Mouse (Mus musculus): ENCODE results near the gene Rgs7. TPM values are rescaled to one million over a fixed set of nuclear protein-coding genes. Genes with fewer than 3 reads are reported as not detected.

Rgs7 gene
- polyA plus RNA-seq, 1 experiment, result 0.54 TPM

DNA sequence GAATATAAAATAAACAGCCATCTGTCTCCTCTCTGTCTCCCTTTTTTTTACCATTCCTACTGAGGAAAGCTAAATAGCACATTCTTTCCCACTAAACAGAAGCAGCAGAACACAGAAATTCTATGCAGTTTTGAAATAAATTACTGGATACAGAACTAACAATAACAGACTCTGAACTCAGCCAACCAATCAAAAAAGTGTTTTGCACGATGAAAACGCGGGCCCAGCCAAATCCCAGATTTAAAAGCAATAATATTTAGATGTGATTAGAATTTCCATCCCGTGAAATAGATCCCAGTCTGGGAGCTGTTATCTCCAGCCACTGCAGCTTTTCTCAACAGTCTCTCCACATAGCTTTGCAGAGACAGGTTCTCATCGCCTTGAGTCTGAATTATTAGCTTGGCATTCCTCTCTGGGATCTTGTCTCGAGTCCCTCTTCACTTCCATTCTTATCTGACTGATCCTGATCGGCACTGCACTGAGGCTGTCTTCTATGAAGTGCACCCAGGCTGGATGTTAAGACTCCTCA lies 466.5 kb downstream of the Rgs7 start:
- no peak overlapping the region for H3K27ac ChIP-seq (ENCODE audit: control insufficient read depth, insufficient read depth, low read length)
- no peaks in the 10 kb centered on the region for H3K27me3 ChIP-seq (ENCODE audit: control insufficient read depth, insufficient read depth, low read length)
- TF ChIP-seq POLR2A (IDR thresholded peaks at IDR 0.05; ENCODE audit: control insufficient read depth, extremely low read depth, insufficient read depth, low read length, poor library complexity), result no peak
- TF ChIP-seq CTCF (IDR thresholded peaks at IDR 0.05; ENCODE audit: borderline replicate concordance, control insufficient read depth, extremely low read depth, insufficient read depth, low read length, poor library complexity), result no peak
- no peak for DNase-seq
- no peak overlapping the region for H3K4me3 ChIP-seq (ENCODE audit: control insufficient read depth, insufficient read depth, low read length)
- 83% methylated on average over 7 of the region's 7 CpGs for WGBS
- no peaks in the 10 kb centered on the region for H3K36me3 ChIP-seq (ENCODE audit: control insufficient read depth, insufficient read depth, low read length)
- no peaks in the 10 kb centered on the region for H3K4me1 ChIP-seq (replicated peaks; ENCODE audit: control insufficient read depth, insufficient read depth, low read length)

DNA sequence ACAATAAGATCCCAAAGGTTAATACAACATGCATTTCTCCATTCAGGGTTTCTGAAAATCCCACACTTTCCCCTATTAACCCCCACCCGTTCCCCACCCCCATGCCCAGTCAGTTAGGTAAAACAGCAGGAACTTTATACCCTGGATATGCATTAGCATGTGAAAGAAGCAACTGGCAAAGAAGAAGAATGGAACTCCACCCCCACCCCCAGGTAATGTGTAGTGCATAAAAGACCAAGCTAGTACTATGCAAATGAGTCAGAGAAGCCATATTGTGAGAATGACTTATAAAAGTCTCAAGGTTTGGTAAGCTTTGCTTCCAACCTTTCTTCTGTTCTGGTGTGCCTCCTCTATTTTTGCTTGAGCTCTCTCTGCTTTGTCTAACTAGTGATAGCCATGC lies 468.2 kb downstream of the Rgs7 start:
- DNase-seq, result no peak
- no peaks in the 10 kb centered on the region for H3K36me3 ChIP-seq (ENCODE audit: control insufficient read depth, insufficient read depth, low read length)
- TF ChIP-seq CTCF (IDR thresholded peaks at IDR 0.05; ENCODE audit: borderline replicate concordance, control insufficient read depth, extremely low read depth, insufficient read depth, low read length, poor library complexity), result no peak
- TF ChIP-seq POLR2A (IDR thresholded peaks at IDR 0.05; ENCODE audit: control insufficient read depth, extremely low read depth, insufficient read depth, low read length, poor library complexity), result no peak
- H3K4me3 ChIP-seq (ENCODE audit: control insufficient read depth, insufficient read depth, low read length), result no peak overlapping the region
- H3K4me1 ChIP-seq (replicated peaks; ENCODE audit: control insufficient read depth, insufficient read depth, low read length), result no peaks in the 10 kb centered on the region
- WGBS, result 79% methylated on average over 1 of the region's 1 CpGs
- H3K27ac ChIP-seq (ENCODE audit: control insufficient read depth, insufficient read depth, low read length), result no peak overlapping the region
- H3K27me3 ChIP-seq (ENCODE audit: control insufficient read depth, insufficient read depth, low read length), result no peaks in the 10 kb centered on the region

Other genes starting within 250 kb of the Rgs7 start
- 3.0 and 3.3 TPM in 2 replicates for gene Kmo, start 127.9 kb upstream of the Rgs7 start, polyA plus RNA-seq (2012; rRNA removed)
- gene Fh1, start 133.1 kb upstream of the Rgs7 start, polyA plus RNA-seq (2012; rRNA removed), result 26.0 and 32.4 TPM in 2 replicates
- 5.3 and 8.2 TPM in 2 replicates for gene Opn3, start 200.3 kb upstream of the Rgs7 start, polyA plus RNA-seq (2012; rRNA removed)
- gene Chml, start 200.4 kb upstream of the Rgs7 start, polyA plus RNA-seq (2012; rRNA removed), result 18.3 and 45.7 TPM in 2 replicates
- not detected in 2 replicates for gene Wdr64, start 206.1 kb upstream of the Rgs7 start, polyA plus RNA-seq (2012; rRNA removed)